Mouse (Mus musculus) bone marrow, adult 2 months (tissue): ENCODE measurements around the gene Capzb.

Source experiments
- CTCF ChIP-seq: fragments of 200-500 bp; IDR thresholded peaks from 2 replicates; pipeline ENCODE4 v1.5.1; 2011; ENCODE audit warnings: low read length, control low read depth; ENCODE audit not compliant: control insufficient read depth, insufficient read depth
- POLR2A ChIP-seq: fragments of 200-500 bp; IDR thresholded peaks from 2 replicates; pipeline ENCODE4 v1.6.1; 2011; ENCODE audit warnings: low read depth, mild to moderate bottlenecking, control low read depth, low read length, borderline replicate concordance; ENCODE audit not compliant: control insufficient read depth

DNA sequence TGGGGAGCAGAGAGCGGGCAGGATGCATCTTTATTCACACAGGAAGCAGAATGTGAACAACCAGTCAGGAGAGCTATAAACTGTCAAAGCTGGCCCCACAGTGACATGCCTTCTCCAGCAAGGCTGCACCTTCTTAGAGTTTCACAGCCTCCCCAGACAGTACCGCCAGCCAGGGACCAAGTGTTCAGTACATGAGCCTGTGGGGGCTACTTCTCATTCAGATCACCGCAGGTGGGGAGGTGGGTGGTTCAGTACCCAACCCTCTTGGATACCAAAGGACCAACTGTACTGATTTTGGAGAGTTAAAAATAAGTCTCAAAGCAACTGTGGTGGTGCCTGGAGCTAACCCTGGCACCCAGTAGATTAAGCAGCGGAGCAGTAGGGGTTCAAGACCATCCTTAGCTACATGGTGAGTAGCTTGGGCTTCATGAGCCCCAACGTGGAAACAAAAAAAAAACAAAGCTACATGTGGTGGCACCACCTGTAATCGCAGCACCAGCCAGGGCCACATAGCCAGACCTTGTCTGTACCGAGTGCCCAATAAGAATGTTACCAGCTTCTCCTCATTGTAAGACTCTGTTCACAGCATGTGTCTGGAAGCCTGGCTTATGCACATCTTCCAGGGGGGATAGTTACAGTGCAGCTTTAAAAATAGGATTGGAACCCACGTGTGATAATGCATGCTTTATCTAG lies 13.8 kb downstream of the Capzb start:
- TF ChIP-seq POLR2A (no peak), CTCF (no peak)
